Mouse (Mus musculus) lung, adult 2 months (tissue): Measurements from ENCODE around the gene Lypd6b.

Source experiments
- CTCF ChIP-seq: fragments of 200-500 bp; IDR thresholded peaks from 2 replicates; pipeline ENCODE4 v1.5.1; 2011; ENCODE audit warnings: mild to moderate bottlenecking, low read length, control low read depth; ENCODE audit not compliant: insufficient read depth
- POLR2A ChIP-seq: fragments of 200-500 bp; IDR thresholded peaks from 2 replicates; pipeline ENCODE4 v1.6.1; 2011; ENCODE audit warnings: low read depth, mild to moderate bottlenecking, control low read depth, low read length, borderline replicate concordance; ENCODE audit errors: extremely low read depth

DNA sequence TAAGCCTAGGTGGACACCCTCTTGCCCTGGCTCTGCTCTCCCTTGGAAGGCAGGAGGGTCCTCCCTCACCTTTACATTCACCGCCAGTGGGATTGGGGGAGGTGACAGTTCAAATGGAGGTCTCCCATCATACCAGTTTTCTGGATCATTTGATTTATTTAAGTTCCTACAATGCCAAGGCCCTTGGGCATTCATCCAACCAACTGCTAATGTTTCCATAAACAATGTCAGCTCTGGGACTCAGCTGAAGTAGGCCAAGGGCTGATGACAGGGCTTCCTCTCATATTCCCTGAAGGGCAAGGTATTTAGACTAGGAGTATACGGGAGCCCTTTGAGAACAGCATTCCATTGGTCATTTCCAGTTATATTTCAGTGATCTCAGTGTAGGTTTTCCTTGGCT is 170.0 kb downstream of the Lypd6b start:
- no peak for TF ChIP-seq CTCF
- no peak for TF ChIP-seq POLR2A
